Mouse (Mus musculus) liver, adult (tissue): ENCODE measurements around the gene Clspn.

Source experiments
- GATA4 ChIP-seq: IDR thresholded peaks from 2 replicates; pipeline ENCODE4 v1.6.1; 2014; ENCODE audit warnings: mild to moderate bottlenecking, low read length; ENCODE audit not compliant: insufficient replicate concordance

Clspn gene

GRCm38 (mm10) chr4:126552136-126552535 lies 4.6 kb upstream of the Clspn start:
- TF ChIP-seq GATA4 = no peak

GRCm38 (mm10) chr4:126553105-126553504 lies 3.6 kb upstream of the Clspn start:
- TF ChIP-seq GATA4 = no peak

- TF ChIP-seq GATA4 = no peak
Measured at GRCm38 (mm10) chr4:126553685-126554084, 3.0 kb upstream of the Clspn start.

DNA sequence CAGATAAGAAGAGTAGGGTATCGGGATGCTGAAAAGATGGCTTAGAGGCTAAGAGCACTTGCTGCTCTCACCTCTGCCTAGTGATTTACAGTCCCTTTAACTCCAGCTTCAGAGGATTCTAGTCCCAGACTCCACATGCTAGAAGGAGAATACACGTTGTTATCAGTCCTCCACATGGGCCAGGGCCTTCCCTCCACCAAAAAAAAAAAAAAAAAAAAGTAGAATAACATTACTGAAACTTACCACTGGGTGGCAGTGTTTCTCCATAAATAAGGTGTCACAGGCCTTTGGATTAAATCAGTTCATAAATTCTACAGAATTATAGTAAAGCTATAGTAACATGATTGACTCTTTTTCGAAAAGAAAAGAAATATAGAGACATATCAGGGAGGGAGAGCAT lies 2.3 kb upstream of the Clspn start:
- TF ChIP-seq GATA4 = no peak

GRCm38 (mm10) chr4:126563798-126564197 lies 7.1 kb downstream of the Clspn start:
- no peak for TF ChIP-seq GATA4

DNA sequence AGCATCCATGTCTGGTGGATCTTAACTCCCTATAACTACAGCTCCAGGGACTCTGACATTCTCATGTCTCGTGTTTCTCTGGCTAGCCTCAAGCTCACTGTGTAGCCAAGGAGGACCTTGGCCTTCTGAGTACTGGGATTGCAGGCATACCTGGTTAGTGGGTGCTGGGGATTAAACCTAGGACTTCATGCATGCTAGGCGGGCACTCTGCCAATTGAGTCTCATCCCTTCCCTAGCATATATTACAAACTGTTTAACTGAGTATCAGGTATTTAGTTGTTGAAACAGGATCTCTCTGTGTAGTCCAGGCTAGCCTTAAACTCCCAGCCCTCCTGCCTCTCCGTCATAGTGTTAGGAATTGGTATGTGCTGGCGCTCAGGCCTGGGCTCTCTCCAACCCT lies 10.5 kb downstream of the Clspn start:
- TF ChIP-seq GATA4 = no peak

DNA sequence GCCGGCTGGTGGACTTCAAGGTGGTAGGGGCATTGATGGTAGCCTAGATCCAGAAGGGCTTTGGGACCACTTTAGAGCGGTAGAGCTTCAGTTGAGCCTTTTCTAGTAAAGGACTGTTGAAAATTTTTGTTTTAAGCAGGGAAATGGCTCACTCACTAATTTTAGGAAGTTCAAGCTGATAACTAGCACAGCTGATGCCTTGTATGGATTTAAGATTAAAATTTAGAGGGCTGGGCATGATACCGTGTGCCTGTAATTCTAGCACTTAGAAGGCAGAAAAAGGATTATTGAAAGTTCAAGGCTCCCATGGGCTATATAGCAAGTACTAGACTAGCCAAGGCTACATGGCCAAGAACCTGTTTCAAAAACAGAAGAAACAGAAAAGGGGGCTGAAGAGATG lies 13.0 kb downstream of the Clspn start:
- TF ChIP-seq GATA4 = no peak

DNA sequence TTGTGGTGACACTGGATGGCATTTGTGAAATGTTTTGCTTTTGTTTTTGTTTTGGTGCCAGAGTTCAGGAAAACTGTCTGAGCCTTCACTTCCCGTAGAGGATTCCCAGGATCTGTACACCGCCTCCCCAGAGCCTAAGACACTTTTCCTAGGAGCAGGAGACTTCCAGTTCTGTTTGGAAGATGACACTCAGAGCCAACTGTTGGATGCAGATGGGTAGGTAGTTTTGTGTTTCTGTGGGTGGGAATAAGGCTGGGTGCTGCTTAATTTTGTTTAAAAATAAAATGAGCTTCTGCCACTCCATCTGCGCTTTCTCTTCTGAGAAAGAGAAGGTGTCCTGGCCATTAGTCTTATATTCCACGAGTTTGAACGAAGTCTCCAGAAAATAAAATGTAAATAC lies 19.5 kb downstream of the Clspn start:
- TF ChIP-seq GATA4 = no peak

DNA sequence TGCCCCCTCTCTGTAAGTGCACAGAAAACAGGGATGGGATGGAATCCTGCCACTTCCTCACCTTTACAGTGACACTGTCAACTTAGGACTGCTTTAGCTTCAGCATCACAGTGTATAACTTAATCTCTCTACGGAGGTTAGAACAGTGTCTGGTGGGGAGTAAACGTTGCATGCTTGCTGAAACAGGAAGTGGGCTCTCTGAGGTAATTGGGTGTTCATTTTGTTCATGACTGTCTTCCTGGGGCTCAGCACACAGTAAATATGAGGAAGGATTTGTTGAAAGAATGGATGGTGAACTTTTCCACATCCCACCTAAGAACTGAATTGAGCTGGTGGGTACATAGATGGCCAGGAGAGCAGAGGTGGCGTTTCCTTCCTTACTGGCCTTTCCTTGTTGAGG lies 21.2 kb downstream of the Clspn start:
- TF ChIP-seq GATA4 = no peak

GRCm38 (mm10) chr4:126579077-126579476 lies 22.3 kb downstream of the Clspn start:
- TF ChIP-seq GATA4 = no peak

DNA sequence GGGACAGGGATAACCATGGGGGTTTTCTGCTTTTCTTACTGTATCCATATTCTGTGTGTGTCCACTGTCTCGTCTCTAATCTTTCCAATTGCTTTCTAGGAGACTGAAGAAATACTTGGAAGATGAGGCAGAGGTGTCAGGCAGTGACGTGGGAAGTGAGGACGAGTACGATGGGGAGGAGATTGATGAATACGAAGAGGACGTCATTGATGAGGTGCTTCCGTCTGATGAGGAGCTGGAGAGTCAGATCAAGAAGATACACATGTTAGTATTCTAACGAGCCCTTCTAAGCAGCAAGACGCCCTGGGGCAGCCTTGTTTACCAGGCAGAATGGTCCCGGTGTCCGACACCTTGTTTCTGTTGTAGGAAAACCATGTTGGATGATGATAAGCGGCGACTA lies 29.0 kb downstream of the Clspn start:
- TF ChIP-seq GATA4 = no peak

DNA sequence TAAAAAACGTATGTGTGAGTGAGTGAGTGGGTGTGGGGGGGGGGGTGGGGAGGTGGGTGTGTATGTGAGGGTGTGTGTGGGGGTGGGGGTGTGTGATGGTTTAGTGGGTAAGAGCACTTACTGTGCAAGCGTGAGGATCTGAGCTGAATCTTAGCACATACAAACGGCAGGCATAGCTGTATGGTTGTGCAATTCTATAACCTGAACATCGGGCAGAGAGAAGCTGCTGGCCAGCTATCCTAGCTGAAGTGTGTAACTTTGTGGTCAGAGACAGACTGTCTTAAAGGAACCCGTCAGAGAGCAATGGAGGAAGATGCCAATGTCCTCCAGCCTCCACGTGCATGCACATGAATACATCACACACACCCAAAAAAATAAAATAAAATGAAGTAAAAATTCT lies 35.3 kb downstream of the Clspn start:
- TF ChIP-seq GATA4 = no peak

- TF ChIP-seq GATA4 = no peak
Measured at GRCm38 (mm10) chr4:126599971-126600754, 43.4 kb downstream of the Clspn start.

- TF ChIP-seq GATA4 = no peak
Measured at GRCm38 (mm10) chr4:126601597-126602444, 45.1 kb downstream of the Clspn start.

DNA sequence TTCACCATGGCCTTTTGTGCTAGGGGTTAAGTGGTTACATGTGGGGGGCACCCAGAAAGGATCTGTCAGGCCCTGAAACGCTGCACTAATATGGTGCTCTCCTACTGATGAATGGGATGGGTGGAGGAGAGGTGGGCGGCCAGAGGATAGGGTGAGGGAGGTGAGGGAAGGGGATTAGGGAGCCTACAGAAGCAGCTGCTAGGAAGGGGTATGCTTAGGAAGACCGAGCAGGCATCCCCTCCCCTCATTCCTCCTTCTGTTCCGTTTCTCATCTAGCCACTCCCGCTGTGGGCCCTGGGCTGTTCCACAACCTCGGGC lies 45.7 kb downstream of the Clspn start:
- TF ChIP-seq GATA4 = no peak

GRCm38 (mm10) chr4:126604141-126604540 lies 47.4 kb downstream of the Clspn start:
- no peak for TF ChIP-seq GATA4
